Mouse (Mus musculus) lung, embryonic 14.5 days (tissue): ENCODE results near the gene Hmces. TPM values are rescaled to one million over a fixed set of nuclear protein-coding genes. Genes with fewer than 3 reads are reported as not detected.

Experiments
- ATAC-seq: fragments of 200-750 bp; cut with Nextera tagmentation; 2 replicates; pipeline ENCODE4 v1.8.0; 2017; ENCODE audit warnings: mild to moderate bottlenecking, moderate TSS enrichment, moderate library complexity; ENCODE audit not compliant: insufficient read depth
- DNase-seq: peaks from one replicate; pipeline ENCODE4 v3.0.0-alpha.2; 2015
- H3K27ac ChIP-seq: fragments of 300-500 bp; sonication (generic); 2 replicates; pipeline ENCODE4 v1.5.1; 2014; ENCODE audit warnings: low read depth, mild to moderate bottlenecking, moderate library complexity
- H3K27me3 ChIP-seq: fragments of 300-500 bp; sonication (generic); 2 replicates; pipeline ENCODE4 v1.6.1; 2014; ENCODE audit warnings: low read length, control low read depth; ENCODE audit not compliant: insufficient read depth
- H3K36me3 ChIP-seq: fragments of 300-500 bp; sonication (generic); 2 replicates; pipeline ENCODE4 v1.6.1; 2014; ENCODE audit warnings: control low read depth; ENCODE audit not compliant: insufficient read depth
- H3K4me1 ChIP-seq: fragments of 300-500 bp; sonication (generic); 2 replicates; pipeline ENCODE4 v1.6.1; 2014; ENCODE audit warnings: antibody characterized with exemption, control low read depth; ENCODE audit not compliant: insufficient read depth
- H3K4me2 ChIP-seq: fragments of 300-500 bp; sonication (generic); 2 replicates; pipeline ENCODE4 v1.6.1; 2014; ENCODE audit warnings: mild to moderate bottlenecking
- H3K4me3 ChIP-seq: fragments of 300-500 bp; sonication (generic); 2 replicates; pipeline ENCODE4 v1.5.1; 2014; ENCODE audit warnings: low read depth, low read length
- H3K9ac ChIP-seq: fragments of 300-500 bp; sonication (generic); 2 replicates; pipeline ENCODE4 v1.6.1; 2014
- H3K9me3 ChIP-seq: fragments of 300-500 bp; sonication (generic); 2 replicates; pipeline ENCODE4 v1.6.1; 2016; ENCODE audit warnings: low read depth, low read length, control low read depth
- CTCF ChIP-seq: IDR thresholded peaks from 2 replicates; pipeline ENCODE4 v1.5.1; 2016; ENCODE audit warnings: antibody characterized with exemption, low read depth
- WGBS: fragments of 180-500 bp; shearing (Covaris S2); extraction: QIAGEN DNeasy Blood & Tissue Kit; methylation state at CpG from one replicate; pipeline ENCODE4 v1.1.7; 2014; 5-methylcytosine and 5-hydroxymethylcytosine counted together
- polyA plus RNA-seq: library from polyadenylated mRNA; unstranded; fragments of >200 nt; fragmentation: Nextera tagmentation; extraction: Ambion mirVana; gene quantifications from 2 replicates; pipeline ENCODE4 v1.2.1, GENCODE M21; 2014

Hmces gene
- polyA plus RNA-seq, 1 experiment from 2014 or later = 59.2 TPM

DNA sequence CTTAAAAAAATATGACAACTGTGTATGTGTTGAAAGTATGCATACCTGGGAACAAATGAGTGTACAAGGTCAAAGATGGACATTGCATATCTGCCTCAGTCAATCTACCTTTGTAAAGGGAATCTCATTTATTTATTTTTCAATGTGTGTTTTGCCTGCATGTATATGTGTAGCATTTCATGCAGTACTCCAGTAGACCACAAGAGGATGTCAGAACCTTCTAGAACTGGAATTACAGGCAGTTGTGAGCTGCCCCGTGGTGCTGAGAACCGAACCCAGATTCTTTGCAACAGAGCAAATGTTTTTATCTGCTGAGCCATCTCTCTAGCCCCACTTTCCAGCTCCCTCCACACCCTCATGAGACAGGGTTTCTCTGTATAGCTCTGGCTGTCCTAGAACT is 39.8 kb upstream of the Hmces start:
- Histone ChIP-seq H3K27me3 (no peaks in the 10 kb centered on the region), H3K9me3 (no peaks in the 10 kb centered on the region), H3K4me3 (no peak overlapping the region), H3K9ac (no peak overlapping the region), H3K4me1 (no peaks in the 10 kb centered on the region), H3K36me3 (no peaks in the 10 kb centered on the region), H3K4me2 (no peak overlapping the region), H3K27ac (no peak overlapping the region)
- ATAC-seq = no peak
- DNase-seq = no peak
- TF ChIP-seq CTCF = peak; percentile 27
- 79% methylated on average over 2 of the region's 2 CpGs for WGBS

DNA sequence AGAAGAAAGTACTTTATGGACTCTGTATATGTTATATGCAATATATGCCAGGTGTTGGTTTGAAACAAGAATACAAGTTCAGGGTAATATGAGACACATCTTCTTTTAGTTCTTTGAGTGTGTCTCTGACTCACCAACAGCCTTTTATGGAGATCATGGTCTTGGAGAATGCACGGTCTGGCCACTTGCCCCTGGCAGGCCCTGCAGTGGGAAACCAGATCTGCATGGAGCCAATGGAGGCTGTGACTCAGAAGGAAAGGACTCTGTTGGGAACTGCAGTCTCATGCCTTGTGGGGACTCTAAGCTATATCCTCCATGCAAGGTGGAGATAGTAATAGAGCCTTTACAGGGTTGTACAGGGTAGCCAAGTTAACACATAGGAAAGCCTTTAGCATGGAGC is 38.7 kb upstream of the Hmces start:
- 66% methylated on average over 1 of the region's 1 CpGs for WGBS
- ATAC-seq = no peak
- no peak overlapping the region for H3K4me3 ChIP-seq
- H3K4me1 ChIP-seq = no peaks in the 10 kb centered on the region
- H3K9me3 ChIP-seq = no peaks in the 10 kb centered on the region
- no peak overlapping the region for H3K27ac ChIP-seq
- no peak overlapping the region for H3K9ac ChIP-seq
- DNase-seq = no peak
- H3K27me3 ChIP-seq = no peaks in the 10 kb centered on the region
- H3K36me3 ChIP-seq = no peaks in the 10 kb centered on the region
- TF ChIP-seq CTCF = no peak
- H3K4me2 ChIP-seq = no peak overlapping the region

DNA sequence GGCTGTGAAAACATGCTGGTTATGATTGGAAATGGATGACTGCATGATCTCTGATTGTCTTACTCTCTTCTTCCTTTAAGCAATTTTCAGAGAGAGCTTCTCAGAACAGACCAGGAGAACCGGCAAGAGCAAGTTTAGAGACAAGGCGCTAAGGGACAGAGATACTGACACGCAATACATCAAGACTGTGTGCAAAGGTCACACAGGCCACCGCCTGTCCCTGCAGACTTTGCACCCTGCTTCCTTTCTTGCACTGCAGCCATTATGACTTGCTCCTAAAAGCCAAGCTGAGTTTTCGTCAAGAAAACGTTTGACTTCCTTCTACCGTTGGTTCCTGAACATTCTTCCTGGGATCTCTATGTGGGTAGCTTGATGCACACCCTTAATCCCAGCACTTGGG is 38.2 kb upstream of the Hmces start:
- H3K9me3 ChIP-seq = no peaks in the 10 kb centered on the region
- no peak overlapping the region for H3K27ac ChIP-seq
- H3K4me1 ChIP-seq = no peaks in the 10 kb centered on the region
- H3K4me3 ChIP-seq = no peak overlapping the region
- no peak overlapping the region for H3K9ac ChIP-seq
- H3K36me3 ChIP-seq = no peaks in the 10 kb centered on the region
- H3K4me2 ChIP-seq = no peak overlapping the region
- TF ChIP-seq CTCF = no peak
- ATAC-seq (no peak), DNase-seq (no peak)
- H3K27me3 ChIP-seq = no peaks in the 10 kb centered on the region
- 71% methylated on average over 7 of the region's 7 CpGs for WGBS

DNA sequence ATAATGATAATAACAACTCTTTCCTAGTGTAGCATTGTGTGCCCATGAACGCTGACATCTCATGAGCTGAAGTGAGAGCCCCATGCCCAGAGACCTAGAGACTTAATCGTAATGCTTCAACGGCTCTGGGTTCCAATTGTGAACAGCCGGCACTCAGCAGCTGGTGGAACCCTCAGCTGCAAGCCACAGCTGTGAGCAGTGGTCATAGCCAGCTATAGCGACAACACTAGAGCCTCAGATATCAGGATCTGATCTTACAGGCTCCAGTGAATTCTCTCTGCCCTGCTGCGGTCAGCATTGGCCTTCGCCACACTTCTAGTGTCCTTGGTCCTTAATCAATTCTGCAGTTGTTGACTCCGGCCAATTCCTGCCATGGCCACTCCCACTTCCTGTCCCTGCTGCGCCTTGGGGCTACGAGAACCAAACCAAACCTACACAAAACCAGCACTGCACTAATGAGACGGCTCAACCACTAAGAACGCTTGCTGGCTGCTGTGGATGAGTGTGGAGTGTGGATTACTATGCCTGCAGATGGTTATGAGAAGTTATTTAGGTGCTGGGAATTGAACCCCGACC is 37.6 kb upstream of the Hmces start:
- H3K9me3 ChIP-seq = no peaks in the 10 kb centered on the region
- no peak; the same call in 1 of the 2 replicates for ATAC-seq

DNA sequence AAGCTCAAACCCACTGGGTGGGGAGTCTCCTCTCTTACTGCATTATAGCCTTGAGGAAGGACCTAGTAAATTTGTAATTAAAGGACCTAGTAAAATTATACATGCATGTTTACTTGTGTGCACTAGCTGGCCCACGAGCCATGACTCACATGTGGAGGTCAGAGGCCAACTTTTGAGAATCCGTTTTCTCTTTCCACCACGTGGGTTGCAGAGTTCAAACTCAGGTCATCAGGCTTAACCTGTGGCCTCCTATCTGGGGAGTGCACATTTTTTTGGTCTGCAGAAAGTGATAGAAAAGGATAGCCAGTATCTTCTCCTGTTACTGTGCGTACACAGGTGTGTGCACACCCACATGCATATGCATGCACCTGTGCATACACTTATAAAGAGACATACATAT is 34.7 kb upstream of the Hmces start:
- Histone ChIP-seq H3K9ac (no peak overlapping the region), H3K4me2 (no peak overlapping the region), H3K27me3 (no peaks in the 10 kb centered on the region), H3K27ac (no peak overlapping the region), H3K9me3 (no peaks in the 10 kb centered on the region), H3K36me3 (no peaks in the 10 kb centered on the region), H3K4me1 (no peaks in the 10 kb centered on the region), H3K4me3 (no peak overlapping the region)
- no peak for TF ChIP-seq CTCF
- 19% methylated on average over 4 of the region's 4 CpGs for WGBS
- ATAC-seq (no peak), DNase-seq (no peak)

More for the DNA sequence above, 37.6 kb upstream of the Hmces start:
- 71% methylated on average over 13 of the region's 13 CpGs for WGBS
- Histone ChIP-seq H3K4me2 (no peak overlapping the region), H3K36me3 (no peaks in the 10 kb centered on the region), H3K4me3 (no peak overlapping the region), H3K9ac (no peak overlapping the region), H3K4me1 (no peaks in the 10 kb centered on the region), H3K27ac (no peak overlapping the region), H3K27me3 (no peaks in the 10 kb centered on the region)
- TF ChIP-seq CTCF = no peak
- DNase-seq = peak; percentile 51

DNA sequence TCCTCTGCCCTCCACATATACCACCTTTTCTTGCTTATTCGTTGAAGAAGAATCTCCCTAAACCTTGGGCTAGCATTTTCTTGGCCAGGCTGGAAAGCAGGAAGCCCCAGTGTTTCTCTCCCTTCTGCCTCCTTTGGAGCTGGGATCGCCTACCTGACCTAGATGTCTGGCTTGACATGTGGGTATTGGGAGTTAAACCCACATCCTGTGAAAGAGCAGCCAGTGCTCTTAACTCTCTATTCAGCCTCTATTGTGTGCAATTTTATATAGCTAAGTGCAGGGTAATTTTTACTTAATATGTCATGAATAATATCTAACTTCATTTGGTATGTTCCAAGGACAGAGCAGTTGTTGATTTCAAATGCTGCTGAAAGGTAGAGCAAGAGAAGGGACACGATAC is 34.1 kb upstream of the Hmces start:
- no peak overlapping the region for H3K4me2 ChIP-seq
- no peak overlapping the region for H3K27ac ChIP-seq
- H3K4me3 ChIP-seq = no peak overlapping the region
- H3K36me3 ChIP-seq = no peaks in the 10 kb centered on the region
- ATAC-seq = no peak
- H3K27me3 ChIP-seq = no peaks in the 10 kb centered on the region
- H3K4me1 ChIP-seq = no peaks in the 10 kb centered on the region
- DNase-seq = no peak
- no peak for TF ChIP-seq CTCF
- no peaks in the 10 kb centered on the region for H3K9me3 ChIP-seq
- no peak overlapping the region for H3K9ac ChIP-seq
- 54% methylated on average over 3 of the region's 3 CpGs for WGBS

DNA sequence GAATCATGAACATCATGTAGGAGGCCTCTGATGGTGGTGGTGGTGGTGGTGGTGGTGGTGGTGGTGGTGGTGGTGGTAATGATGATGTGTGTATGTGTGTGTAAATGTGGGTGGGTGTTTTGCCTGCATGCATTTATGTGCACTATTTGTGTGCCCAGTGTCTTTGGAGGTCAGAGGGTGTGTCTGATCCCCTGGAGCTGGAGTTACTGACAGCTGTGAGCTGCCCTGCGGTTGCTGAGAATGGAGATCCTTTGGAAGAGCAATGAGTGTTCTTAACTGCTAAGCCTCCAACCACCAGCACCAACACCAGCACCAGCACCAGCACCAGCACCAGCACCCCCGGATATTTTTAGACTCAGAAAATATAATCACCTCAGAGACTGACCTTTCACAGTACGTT is 31.5 kb upstream of the Hmces start:
- no peak for ATAC-seq

DNA sequence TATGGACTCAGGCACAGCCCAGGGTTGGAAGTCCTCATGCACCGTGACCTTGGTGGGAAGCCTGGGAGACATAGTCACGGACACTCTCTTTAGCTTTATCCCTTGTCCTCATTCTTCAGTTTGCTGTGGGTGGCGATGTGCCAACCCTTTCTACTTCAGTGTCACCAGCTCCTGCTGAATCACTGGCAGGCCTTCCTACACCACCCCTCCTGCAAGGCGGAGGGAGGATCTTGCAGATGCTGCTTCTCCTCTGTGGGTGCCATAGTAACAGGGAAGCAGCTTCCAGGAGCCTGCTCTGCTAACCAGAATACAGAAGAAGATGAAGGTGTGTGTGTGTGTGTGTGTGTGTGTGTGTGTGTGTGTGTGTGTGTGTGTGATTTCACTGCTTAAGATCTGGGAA is 30.9 kb upstream of the Hmces start:
- Histone ChIP-seq H3K4me3 (no peak overlapping the region), H3K4me1 (no peaks in the 10 kb centered on the region), H3K27me3 (no peaks in the 10 kb centered on the region), H3K36me3 (no peaks in the 10 kb centered on the region), H3K9me3 (no peaks in the 10 kb centered on the region), H3K9ac (no peak overlapping the region), H3K27ac (no peak overlapping the region), H3K4me2 (no peak overlapping the region)
- DNase-seq (peak; percentile 33), ATAC-seq (no peak)
- WGBS = 48% methylated on average over 4 of the region's 4 CpGs
- no peak for TF ChIP-seq CTCF

More for the DNA sequence above, 31.5 kb upstream of the Hmces start:
- Histone ChIP-seq H3K4me1 (no peaks in the 10 kb centered on the region), H3K27ac (no peak overlapping the region), H3K36me3 (no peaks in the 10 kb centered on the region), H3K4me2 (no peak overlapping the region), H3K27me3 (no peaks in the 10 kb centered on the region), H3K9me3 (no peaks in the 10 kb centered on the region), H3K4me3 (no peak overlapping the region), H3K9ac (no peak overlapping the region)
- DNase-seq = no peak
- TF ChIP-seq CTCF = no peak
- WGBS = 65% methylated on average over 3 of the region's 3 CpGs
